Mouse (Mus musculus) CH12.LX (cell line): ENCODE data around the gene Fbxo41. TPM values are rescaled to one million over a fixed set of nuclear protein-coding genes. Genes with fewer than 3 reads are reported as not detected.

ENCODE experiments used
- DNase-seq: peaks from one replicate; pipeline ENCODE4 v3.0.0-alpha.2; 2013; ENCODE audit errors: extremely low read depth
- H3K27ac ChIP-seq: 2 replicates; pipeline ENCODE4 v1.5.1; 2012; ENCODE audit warnings: low read depth, mild to moderate bottlenecking, control low read depth, moderate library complexity; ENCODE audit not compliant: insufficient read depth
- H3K27me3 ChIP-seq: replicated peaks from 2 replicates; pipeline ENCODE3; 2012; ENCODE audit warnings: inconsistent platforms
- H3K36me3 ChIP-seq, 2 experiments: replicated peaks in 1 of 2; 2 replicates each; pipeline versions ENCODE3 to v1.6.1; 2012; ENCODE audit warnings: inconsistent platforms in 1 of 2, low read length in 1 of 2, mild to moderate bottlenecking in 1 of 2, mixed read lengths in 1 of 2, moderate library complexity in 1 of 2; ENCODE audit not compliant: control insufficient read depth in 1 of 2, insufficient read depth in 1 of 2
- H3K4me1 ChIP-seq, 2 experiments: 2 replicates each; pipeline ENCODE4 v1.6.1; 2012; ENCODE audit warnings: inconsistent platforms in 1 of 2, moderate library complexity in 1 of 2; ENCODE audit not compliant: insufficient read depth in 2 of 2, control insufficient read depth in 1 of 2
- H3K4me2 ChIP-seq: 2 replicates; pipeline ENCODE4 v1.6.1; 2012; ENCODE audit warnings: low read depth, mild to moderate bottlenecking, control low read depth; ENCODE audit not compliant: poor library complexity, insufficient read depth, severe bottlenecking
- H3K4me3 ChIP-seq, 3 experiments: fragments of 150-350 bp in 1 of 3; sonication (generic) in 1 of 3; replicated peaks in 1 of 3; 2 replicates each; pipeline versions ENCODE3 to v1.5.1; 2011 to 2012; ENCODE audit warnings: low read depth in 2 of 3, low read length in 2 of 3, mild to moderate bottlenecking in 2 of 3, moderate library complexity in 2 of 3, control low read depth in 1 of 3, improper control_type of control experiment in 1 of 3, inconsistent platforms in 1 of 3, mixed read lengths in 1 of 3; ENCODE audit not compliant: poor library complexity in 1 of 3
- H3K79me2 ChIP-seq: replicated peaks from 2 replicates; pipeline ENCODE4 v1.6.1; 2012; ENCODE audit warnings: mild to moderate bottlenecking, moderate library complexity; ENCODE audit not compliant: control insufficient read depth, poor library complexity, insufficient read depth, severe bottlenecking; ENCODE audit errors: extremely low read depth
- H3K9ac ChIP-seq: 2 replicates; pipeline ENCODE4 v1.6.1; 2012; ENCODE audit warnings: low read depth, mild to moderate bottlenecking, control low read depth, moderate library complexity; ENCODE audit not compliant: insufficient read depth
- H3K9me3 ChIP-seq: replicated peaks from 2 replicates; pipeline ENCODE3; 2012; ENCODE audit warnings: low read length, inconsistent platforms, mixed read lengths
- BHLHE40 ChIP-seq: IDR thresholded peaks from 2 replicates; pipeline ENCODE4 v1.6.1; 2011; ENCODE audit warnings: mild to moderate bottlenecking, low read depth, low read length, improper control_type of control experiment
- ELF1 ChIP-seq: IDR thresholded peaks from 2 replicates; pipeline ENCODE4 v1.6.1; 2014; ENCODE audit warnings: low read depth, mild to moderate bottlenecking, inconsistent platforms, low read length, improper control_type of control experiment
- GABPA ChIP-seq: IDR thresholded peaks from 2 replicates; pipeline ENCODE4 v1.6.1; 2012; ENCODE audit warnings: low read depth, low read length, improper control_type of control experiment, inconsistent platforms; ENCODE audit not compliant: insufficient replicate concordance
- HCFC1 ChIP-seq: IDR thresholded peaks from 2 replicates; pipeline ENCODE4 v1.6.1; 2012; ENCODE audit warnings: low read depth, mild to moderate bottlenecking, inconsistent platforms, low read length, improper control_type of control experiment
- KAT2A ChIP-seq: IDR thresholded peaks from 2 replicates; pipeline ENCODE4 v1.6.1; 2012; ENCODE audit warnings: low read length, improper control_type of control experiment, inconsistent platforms; ENCODE audit not compliant: insufficient replicate concordance
- MAFK ChIP-seq: IDR thresholded peaks from 2 replicates; pipeline ENCODE4 v1.6.1; 2011; ENCODE audit warnings: low read length, improper control_type of control experiment; ENCODE audit not compliant: insufficient replicate concordance
- MAX ChIP-seq: IDR thresholded peaks from 2 replicates; pipeline ENCODE4 v1.6.1; 2011; ENCODE audit warnings: low read length, improper control_type of control experiment
- MAZ ChIP-seq: IDR thresholded peaks from 2 replicates; pipeline ENCODE4 v1.6.1; 2012; ENCODE audit warnings: low read depth, mild to moderate bottlenecking, inconsistent platforms, low read length, improper control_type of control experiment, moderate library complexity
- MEF2A ChIP-seq: IDR thresholded peaks from 2 replicates; pipeline ENCODE4 v1.6.1; 2014; ENCODE audit warnings: low read depth, mild to moderate bottlenecking, inconsistent platforms, low read length, improper control_type of control experiment, borderline replicate concordance
- MYC ChIP-seq: IDR thresholded peaks from 2 replicates; pipeline ENCODE4 v1.6.1; 2011; ENCODE audit warnings: low read depth, mild to moderate bottlenecking, improper control_type of control experiment, low read length
- NELFE ChIP-seq: IDR thresholded peaks from 2 replicates; pipeline ENCODE4 v1.6.1; 2011; ENCODE audit warnings: low read depth, low read length, improper control_type of control experiment
- NRF1 ChIP-seq: IDR thresholded peaks from 2 replicates; pipeline ENCODE4 v1.6.1; 2014; ENCODE audit warnings: low read depth, mild to moderate bottlenecking, inconsistent platforms, low read length, improper control_type of control experiment, moderate library complexity
- PAX5 ChIP-seq: IDR thresholded peaks from 2 replicates; pipeline ENCODE4 v1.6.1; 2012; ENCODE audit warnings: low read length, inconsistent platforms, mixed read lengths
- POLR2A ChIP-seq: IDR thresholded peaks from 2 replicates; pipeline ENCODE4 v1.6.1; 2011; ENCODE audit warnings: low read depth, mild to moderate bottlenecking, improper control_type of control experiment, low read length
- POLR2AphosphoS2 ChIP-seq: IDR thresholded peaks from 2 replicates; pipeline ENCODE4 v1.6.1; 2011; ENCODE audit warnings: low read depth, low read length, improper control_type of control experiment
- TBP ChIP-seq: conservative IDR thresholded peaks from 2 replicates; pipeline ENCODE4 v1.6.1; 2011; ENCODE audit warnings: low read depth, low read length, improper control_type of control experiment
- TCF12 ChIP-seq: IDR thresholded peaks from 2 replicates; pipeline ENCODE4 v1.6.1; 2014; ENCODE audit warnings: low read depth, mild to moderate bottlenecking, inconsistent platforms, low read length, improper control_type of control experiment
- UBTF ChIP-seq: IDR thresholded peaks from 2 replicates; pipeline ENCODE4 v1.6.1; 2012; ENCODE audit warnings: low read depth, mild to moderate bottlenecking, inconsistent platforms, low read length, improper control_type of control experiment, moderate library complexity
- USF2 ChIP-seq: conservative IDR thresholded peaks from 2 replicates; pipeline ENCODE4 v1.6.1; 2011; ENCODE audit warnings: low read depth, low read length, improper control_type of control experiment
- ZC3H11A ChIP-seq: IDR thresholded peaks from 2 replicates; pipeline ENCODE4 v1.6.1; 2012; ENCODE audit warnings: low read depth, mild to moderate bottlenecking, inconsistent platforms, low read length, improper control_type of control experiment
- ZKSCAN1 ChIP-seq: IDR thresholded peaks from 2 replicates; pipeline ENCODE4 v1.6.1; 2012; ENCODE audit warnings: low read depth, inconsistent platforms, low read length, improper control_type of control experiment, borderline replicate concordance
- ZNF384 ChIP-seq: IDR thresholded peaks from 2 replicates; pipeline ENCODE4 v1.6.1; 2012; ENCODE audit warnings: low read depth, low read length, improper control_type of control experiment, inconsistent platforms
- dilution Hi-C: fragments of 300-500 bp; cut with MboI; formaldehyde crosslinking; loops from 2 replicates; pipeline ENCODE4 v1.14.3; 2020; ENCODE audit warnings: low sequenced_read_pairs; ENCODE audit not compliant: extremely low pct_unique_long_range_greater_than_20kb, extremely low pct_ligation_motif_present
- in situ Hi-C: fragments of 300-500 bp; cut with MboI; formaldehyde crosslinking; loops from 3 replicates; pipeline ENCODE4 v1.14.3; 2019; ENCODE audit warnings: low sequenced_read_pairs, low pct_ligation_motif_present, low pct_unique_long_range_greater_than_20kb, mixed read lengths
- polyA plus RNA-seq: library from polyadenylated mRNA; unstranded; fragments of >175 nt; gene quantifications from 2 replicates; pipeline ENCODE4 v1.2.1, GENCODE M21; 2012; ENCODE audit warnings: low read depth; ENCODE audit not compliant: insufficient read length
- total RNA-seq, 2 experiments: library from RNA; depleted of rRNA; stranded (reverse); fragments of 300-350 nt in 1 of 2; fragments of >200 nt in 1 of 2; gene quantifications; 2 replicates each; pipeline ENCODE4 v1.2.3; 2012 to 2014

The Fbxo41 gene
- total and polyA plus RNA-seq, 3 experiments, result 0.04 TPM; not detected in 2

- no peak for DNase-seq
- no peaks in the 10 kb centered on the region for H3K4me1 ChIP-seq
- in situ Hi-C loops (no loop called here), dilution Hi-C loops (no loop called here)
- no peak overlapping the region for H3K9ac ChIP-seq
- peaks cover 64% of the 10 kb centered on the region for H3K27me3 ChIP-seq
- no peaks in the 10 kb centered on the region for H3K79me2 ChIP-seq
- no peak for TF ChIP-seq USF2
- TF ChIP-seq MAX, result no peak
- TF ChIP-seq NRF1, result no peak
- TF ChIP-seq MAFK, result no peak
- no peak for TF ChIP-seq GABPA
- TF ChIP-seq ZC3H11A, result no peak
- no peak for TF ChIP-seq POLR2AphosphoS2
- no peak for TF ChIP-seq TBP
- no peak overlapping the region for H3K27ac ChIP-seq
- no peaks in the 10 kb centered on the region for H3K36me3 ChIP-seq
- no peak overlapping the region for H3K4me3 ChIP-seq
- no peaks in the 10 kb centered on the region for H3K9me3 ChIP-seq
- H3K4me2 ChIP-seq, result no peak overlapping the region
These were observed 41.6 kb upstream of the Fbxo41 start for GRCm38 (mm10) chr6:85544251-85544881.

- Histone ChIP-seq H3K4me3 (no peak overlapping the region), H3K79me2 (no peaks in the 10 kb centered on the region), H3K4me2 (no peak overlapping the region), H3K27ac (no peak overlapping the region), H3K27me3 (peaks cover 67% of the 10 kb centered on the region), H3K36me3 (no peaks in the 10 kb centered on the region), H3K4me1 (no peaks in the 10 kb centered on the region), H3K9ac (no peak overlapping the region), H3K9me3 (no peaks in the 10 kb centered on the region)
- no peak for TF ChIP-seq MAX
- TF ChIP-seq KAT2A, result no peak
- no peak for TF ChIP-seq MEF2A
- no peak for TF ChIP-seq USF2
- TF ChIP-seq TBP, result no peak
- no peak for TF ChIP-seq ELF1
- no peak for TF ChIP-seq BHLHE40
- no peak for TF ChIP-seq PAX5
- no peak for TF ChIP-seq NELFE
- TF ChIP-seq ZC3H11A, result no peak
- TF ChIP-seq UBTF, result no peak
- TF ChIP-seq ZKSCAN1, result no peak
- TF ChIP-seq HCFC1, result no peak
- no peak for TF ChIP-seq POLR2AphosphoS2
- TF ChIP-seq TCF12, result no peak
- no peak for TF ChIP-seq MAZ
- no peak for TF ChIP-seq ZNF384
- no peak for TF ChIP-seq MYC
- TF ChIP-seq POLR2A, result no peak
- no peak for DNase-seq
- in situ Hi-C loops, result no loop called here
- dilution Hi-C loops, result no loop called here
These were observed 40.8 kb upstream of the Fbxo41 start for GRCm38 (mm10) chr6:85543351-85544175.
